Mouse (Mus musculus) forebrain, embryonic 12.5 days (tissue): ENCODE measurements around the gene 4930469K13Rik. TPM values are rescaled to one million over a fixed set of nuclear protein-coding genes. Genes with fewer than 3 reads are reported as not detected.
A peak's percentile ranks its signal among the peaks of the same experiment; 100 is the strongest.

Experiments used
- ATAC-seq: fragments of 200-750 bp; cut with Nextera tagmentation; 2 replicates; pipeline ENCODE4 v1.8.0; 2017; ENCODE audit warnings: moderate TSS enrichment; ENCODE audit not compliant: low FRiP score
- H3K27ac ChIP-seq: fragments of 300-500 bp; sonication (generic); 2 replicates; pipeline ENCODE4 v1.5.1; 2016; ENCODE audit warnings: mild to moderate bottlenecking
- H3K27me3 ChIP-seq: fragments of 300-500 bp; sonication (generic); 2 replicates; pipeline ENCODE4 v1.6.1; 2016; ENCODE audit warnings: mild to moderate bottlenecking
- H3K36me3 ChIP-seq: fragments of 300-500 bp; sonication (generic); replicated peaks from 2 replicates; pipeline ENCODE4 v1.6.1; 2016; ENCODE audit warnings: mild to moderate bottlenecking
- H3K4me1 ChIP-seq: fragments of 300-500 bp; sonication (generic); 2 replicates; pipeline ENCODE4 v1.6.1; 2016
- H3K4me2 ChIP-seq: fragments of 300-500 bp; sonication (generic); 2 replicates; pipeline ENCODE4 v1.6.1; 2016; ENCODE audit warnings: mild to moderate bottlenecking, moderate library complexity
- H3K4me3 ChIP-seq: fragments of 300-500 bp; sonication (generic); replicated peaks from 2 replicates; pipeline ENCODE4 v1.5.1; 2016; ENCODE audit warnings: mild to moderate bottlenecking
- H3K9ac ChIP-seq: fragments of 300-500 bp; sonication (generic); 2 replicates; pipeline ENCODE4 v1.6.1; 2016; ENCODE audit warnings: mild to moderate bottlenecking
- H3K9me3 ChIP-seq: fragments of 300-500 bp; sonication (generic); 2 replicates; pipeline ENCODE4 v1.6.1; 2016
- WGBS: fragments of 180-500 bp; shearing (Covaris S2); methylation state at CpG from one replicate; pipeline ENCODE4 v1.1.7; 2016; 5-methylcytosine and 5-hydroxymethylcytosine counted together
- polyA plus RNA-seq: library from polyadenylated mRNA; unstranded; fragments of >200 nt; fragmentation: Nextera tagmentation; extraction: Ambion mirVana; gene quantifications from 2 replicates; pipeline ENCODE4 v1.2.1, GENCODE M21; 2016

The 4930469K13Rik gene
- polyA plus RNA-seq, 1 experiment from 2014 or later, result not detected

GRCm38 (mm10) chr11:34112781-34113380 is 14.5 kb upstream of the 4930469K13Rik start:
- no peaks in the 10 kb centered on the region for H3K36me3 ChIP-seq
- no peak overlapping the region for H3K27ac ChIP-seq
- peak; percentile 95 for ATAC-seq
- WGBS, result 11% methylated on average over 4 of the region's 4 CpGs
- no peak overlapping the region for H3K9ac ChIP-seq
- H3K27me3 ChIP-seq, result peaks cover 10% of the 10 kb centered on the region; the same call in 1 of the 2 replicates
- peaks cover 15% of the 10 kb centered on the region for H3K4me1 ChIP-seq
- no peak overlapping the region for H3K4me2 ChIP-seq
- no peak overlapping the region for H3K4me3 ChIP-seq
- no peaks in the 10 kb centered on the region for H3K9me3 ChIP-seq

- 61% methylated on average over 7 of the region's 7 CpGs for WGBS
Observed at GRCm38 (mm10) chr11:34111940-34112339, 13.6 kb upstream of the 4930469K13Rik start.

GRCm38 (mm10) chr11:34109260-34109659 is 10.9 kb upstream of the 4930469K13Rik start:
- 96% methylated on average over 1 of the region's 1 CpGs for WGBS
- ATAC-seq, result no peak
- Histone ChIP-seq H3K4me3 (no peak overlapping the region), H3K27ac (no peak overlapping the region), H3K9ac (no peak overlapping the region), H3K4me1 (peaks cover 15% of the 10 kb centered on the region), H3K27me3 (peaks cover 9% of the 10 kb centered on the region; the same call in 1 of the 2 replicates), H3K4me2 (no peak overlapping the region), H3K36me3 (no peaks in the 10 kb centered on the region), H3K9me3 (no peaks in the 10 kb centered on the region)

More at GRCm38 (mm10) chr11:34111940-34112339, 13.6 kb upstream of the 4930469K13Rik start:
- ATAC-seq, result no peak
- no peak overlapping the region for H3K27ac ChIP-seq
- H3K9ac ChIP-seq, result no peak overlapping the region
- H3K9me3 ChIP-seq, result no peaks in the 10 kb centered on the region
- no peak overlapping the region for H3K4me3 ChIP-seq
- H3K27me3 ChIP-seq, result peaks cover 10% of the 10 kb centered on the region; the same call in 1 of the 2 replicates
- H3K36me3 ChIP-seq, result no peaks in the 10 kb centered on the region
- no peak overlapping the region for H3K4me2 ChIP-seq
- peaks cover 15% of the 10 kb centered on the region for H3K4me1 ChIP-seq

GRCm38 (mm10) chr11:34104919-34105318 is 6.6 kb upstream of the 4930469K13Rik start:
- 33% methylated on average over 1 of the region's 1 CpGs for WGBS
- H3K9ac ChIP-seq, result no peak overlapping the region
- H3K4me3 ChIP-seq, result no peak overlapping the region
- no peak overlapping the region for H3K4me2 ChIP-seq
- no peak for ATAC-seq
- no peaks in the 10 kb centered on the region for H3K36me3 ChIP-seq
- H3K27ac ChIP-seq, result no peak overlapping the region
- H3K27me3 ChIP-seq, result peaks cover 3% of the 10 kb centered on the region; the same call in 1 of the 2 replicates
- no peaks in the 10 kb centered on the region for H3K9me3 ChIP-seq
- no peaks in the 10 kb centered on the region for H3K4me1 ChIP-seq

- H3K4me1 ChIP-seq, result no peaks in the 10 kb centered on the region
- H3K27me3 ChIP-seq, result peaks cover 3% of the 10 kb centered on the region; the same call in 1 of the 2 replicates
- no peak overlapping the region for H3K9ac ChIP-seq
- H3K36me3 ChIP-seq, result no peaks in the 10 kb centered on the region
- no peak overlapping the region for H3K27ac ChIP-seq
- no peak for ATAC-seq
- H3K9me3 ChIP-seq, result no peaks in the 10 kb centered on the region
- H3K4me3 ChIP-seq, result no peak overlapping the region
- no peak overlapping the region for H3K4me2 ChIP-seq
- WGBS, result 83% methylated on average over 4 of the region's 4 CpGs
Observed at GRCm38 (mm10) chr11:34101827-34102226, 3.5 kb upstream of the 4930469K13Rik start.

- no peaks in the 10 kb centered on the region for H3K36me3 ChIP-seq
- 77% methylated on average over 3 of the region's 3 CpGs for WGBS
- H3K4me2 ChIP-seq, result no peak overlapping the region
Observed at GRCm38 (mm10) chr11:34087064-34087463, 11.3 kb downstream of the 4930469K13Rik start.

GRCm38 (mm10) chr11:34086164-34086751 is 12.1 kb downstream of the 4930469K13Rik start:
- Histone ChIP-seq H3K4me1 (no peaks in the 10 kb centered on the region), H3K27me3 (no peaks in the 10 kb centered on the region), H3K4me3 (no peak overlapping the region), H3K9ac (no peak overlapping the region), H3K4me2 (no peak overlapping the region), H3K27ac (no peak overlapping the region), H3K9me3 (no peaks in the 10 kb centered on the region), H3K36me3 (no peaks in the 10 kb centered on the region)
- WGBS, result 85% methylated on average over 8 of the region's 8 CpGs
- no peak for ATAC-seq

More at GRCm38 (mm10) chr11:34087064-34087463, 11.3 kb downstream of the 4930469K13Rik start:
- H3K27ac ChIP-seq, result no peak overlapping the region
- no peaks in the 10 kb centered on the region for H3K4me1 ChIP-seq
- ATAC-seq, result no peak
- H3K4me3 ChIP-seq, result no peak overlapping the region
- no peak overlapping the region for H3K9ac ChIP-seq
- H3K27me3 ChIP-seq, result no peaks in the 10 kb centered on the region
- no peaks in the 10 kb centered on the region for H3K9me3 ChIP-seq

- Histone ChIP-seq H3K27ac (no peak overlapping the region), H3K4me2 (no peak overlapping the region), H3K9me3 (no peaks in the 10 kb centered on the region), H3K36me3 (no peaks in the 10 kb centered on the region), H3K4me3 (no peak overlapping the region), H3K4me1 (no peaks in the 10 kb centered on the region), H3K27me3 (no peaks in the 10 kb centered on the region), H3K9ac (no peak overlapping the region)
- 73% methylated on average over 2 of the region's 2 CpGs for WGBS
- ATAC-seq, result no peak
Observed at GRCm38 (mm10) chr11:34084639-34085038, 13.7 kb downstream of the 4930469K13Rik start.

- H3K36me3 ChIP-seq, result no peaks in the 10 kb centered on the region
- H3K4me3 ChIP-seq, result no peak overlapping the region
- H3K4me2 ChIP-seq, result no peak overlapping the region
- H3K27ac ChIP-seq, result no peak overlapping the region
- H3K27me3 ChIP-seq, result no peaks in the 10 kb centered on the region
- no peak for ATAC-seq
- H3K9ac ChIP-seq, result no peak overlapping the region
- 83% methylated on average over 7 of the region's 7 CpGs for WGBS
- H3K4me1 ChIP-seq, result no peaks in the 10 kb centered on the region
- no peaks in the 10 kb centered on the region for H3K9me3 ChIP-seq
Observed at GRCm38 (mm10) chr11:34083795-34084194, 14.6 kb downstream of the 4930469K13Rik start.

- Histone ChIP-seq H3K9me3 (no peaks in the 10 kb centered on the region), H3K9ac (no peak overlapping the region), H3K36me3 (no peaks in the 10 kb centered on the region), H3K4me1 (no peaks in the 10 kb centered on the region), H3K4me2 (no peak overlapping the region), H3K27ac (no peak overlapping the region), H3K4me3 (no peak overlapping the region), H3K27me3 (no peaks in the 10 kb centered on the region)
- no peak for ATAC-seq
- WGBS, result 74% methylated on average over 6 of the region's 6 CpGs
Observed at GRCm38 (mm10) chr11:34079542-34080464, 18.6 kb downstream of the 4930469K13Rik start.

GRCm38 (mm10) chr11:34078581-34078980 is 19.8 kb downstream of the 4930469K13Rik start:
- Histone ChIP-seq H3K9me3 (no peaks in the 10 kb centered on the region), H3K4me2 (no peak overlapping the region), H3K27me3 (no peaks in the 10 kb centered on the region), H3K27ac (no peak overlapping the region), H3K36me3 (no peaks in the 10 kb centered on the region), H3K9ac (no peak overlapping the region), H3K4me3 (no peak overlapping the region), H3K4me1 (no peaks in the 10 kb centered on the region)
- ATAC-seq, result no peak
- WGBS, result 90% methylated on average over 7 of the region's 7 CpGs

- no peak overlapping the region for H3K4me3 ChIP-seq
- no peak overlapping the region for H3K9ac ChIP-seq
- H3K27ac ChIP-seq, result no peak overlapping the region
- H3K27me3 ChIP-seq, result no peaks in the 10 kb centered on the region
- 83% methylated on average over 2 of the region's 2 CpGs for WGBS
- no peaks in the 10 kb centered on the region for H3K9me3 ChIP-seq
- no peak for ATAC-seq
- no peaks in the 10 kb centered on the region for H3K4me1 ChIP-seq
- H3K4me2 ChIP-seq, result no peak overlapping the region
- no peaks in the 10 kb centered on the region for H3K36me3 ChIP-seq
Observed at GRCm38 (mm10) chr11:34077870-34078269, 20.5 kb downstream of the 4930469K13Rik start.
